Comparison of ENCODE assay signal across 31 mouse cellular contexts in genomic region chr5:100559357-100559756, GRCm38 (mm10). TPM values are rescaled to one million over a fixed set of nuclear protein-coding genes. Genes with fewer than 3 reads are reported as not detected.
"Had no signal": no experiment of that assay in that cellular context is flagged by ENCODE, and none has a peak within 500 bp of the region (broad histone marks: within the 10 kb centered on the region; RNA-seq: fewer than 3 reads in every experiment).

No protein-coding gene starts in this region.

- H3K36me3 ChIP-seq: heart, embryonic 10.5 days; heart, embryonic 12.5 days; hindbrain, embryonic 10.5 days; hindbrain, embryonic 12.5 days; limb, embryonic 10.5 days; limb, embryonic 12.5 days; liver, embryonic 13.5 days had no signal

- H3K4me3 ChIP-seq: gastrocnemius, adult 2 months; heart, embryonic 10.5 days; heart, embryonic 12.5 days; hindbrain, embryonic 10.5 days; hindbrain, embryonic 12.5 days; intestine, embryonic 15.5 days; left cerebral cortex, adult 2 months; limb, embryonic 10.5 days; limb, embryonic 12.5 days; liver, embryonic 13.5 days had no signal

- H3K4me1 ChIP-seq: heart, embryonic 10.5 days; hindbrain, embryonic 10.5 days; hindbrain, embryonic 12.5 days; intestine, embryonic 15.5 days; limb, embryonic 10.5 days; limb, embryonic 12.5 days had no signal

- H3K27me3 ChIP-seq: heart, embryonic 12.5 days; hindbrain, embryonic 12.5 days; intestine, embryonic 15.5 days; limb, embryonic 12.5 days; liver, embryonic 13.5 days had no signal

- H3K9ac ChIP-seq: heart, embryonic 12.5 days; hindbrain, embryonic 12.5 days; hindbrain, embryonic 14.5 days; intestine, embryonic 15.5 days; limb, embryonic 12.5 days; liver, embryonic 13.5 days had no signal

- DNase-seq: gastrocnemius, adult 2 months; gastrocnemius, postnatal 10 days; gastrocnemius, postnatal 36 days; heart, adult 18-20 months; heart, postnatal 10 days; heart, postnatal 4 days; kidney, adult 18-20 months; kidney, adult 8-10 months; kidney, postnatal 14 days; kidney, postnatal 36 days; layer of hippocampus, adult 9-11 months; liver; liver, embryonic 13.5 days had no signal

- H3K27ac ChIP-seq: gastrocnemius, adult 2 months; heart, embryonic 10.5 days; hindbrain, embryonic 10.5 days; hindbrain, embryonic 12.5 days; hindbrain, embryonic 14.5 days; intestine, embryonic 15.5 days; left cerebral cortex, adult 2 months; limb, embryonic 10.5 days; limb, embryonic 12.5 days; liver, embryonic 13.5 days had no signal

- H3K9me3 ChIP-seq: heart, embryonic 10.5 days; heart, embryonic 12.5 days; hindbrain, embryonic 10.5 days; hindbrain, embryonic 12.5 days; intestine, embryonic 15.5 days; limb, embryonic 10.5 days; limb, embryonic 12.5 days; liver, embryonic 13.5 days had no signal

- H3K4me2 ChIP-seq: heart, embryonic 12.5 days; hindbrain, embryonic 12.5 days; hindbrain, embryonic 14.5 days; intestine, embryonic 15.5 days; limb, embryonic 12.5 days; liver, embryonic 11.5 days; liver, embryonic 13.5 days had no signal

- ATAC-seq: hindbrain, embryonic 16.5 days; inflammation-experienced regulatory T-cells, adult 6 months; intestine, embryonic 15.5 days; intestine, postnatal 0 days had no signal

RNA-seq across cellular contexts. Expression of gene Plac8, which starts 12.7 kb away (rescaled TPM):
- total RNA-seq: gastrocnemius, adult 2 months; gastrocnemius, postnatal 36 days; layer of hippocampus, adult 18-20 months; layer of hippocampus, adult 8-10 months; layer of hippocampus, postnatal 25 days; left cerebral cortex, adult 2 months; left cerebral cortex, postnatal 14 days; left cerebral cortex, postnatal 36 days had no signal
